In the genomic region with DNA sequence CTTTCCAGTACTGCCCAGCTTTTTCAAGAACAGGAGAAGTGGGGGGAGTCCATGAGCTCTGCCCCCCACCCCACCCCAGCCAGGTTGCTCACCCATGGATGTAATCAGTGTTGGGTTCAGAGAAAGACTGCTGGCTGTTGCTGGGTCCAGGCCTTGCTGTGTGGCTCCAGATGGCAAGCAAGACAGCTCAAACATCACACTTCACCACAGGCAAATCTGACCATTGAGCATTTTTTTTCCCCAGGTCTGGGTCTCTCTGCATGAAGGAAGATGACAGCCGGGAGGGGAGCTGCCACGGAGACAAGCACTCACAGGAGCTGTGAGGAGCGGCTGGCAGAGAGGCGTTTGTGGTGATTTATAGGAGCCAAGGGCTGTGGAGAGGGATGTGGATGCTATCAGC, we compare ENCODE assay signal across 18 mouse cellular contexts. TPM values are rescaled to one million over a fixed set of nuclear protein-coding genes. Genes with fewer than 3 reads are reported as not detected.
A peak's percentile ranks its signal among the peaks of the same experiment; 100 is the strongest.
DNase-seq lines count a peak whose midpoint lies in the region; ATAC-seq and TF ChIP-seq lines count a peak whose summit lies in the region.
"Had no signal": no experiment of that assay in that cellular context is flagged by ENCODE, and none has a peak within 500 bp of the region (broad histone marks: within the 10 kb centered on the region; RNA-seq: fewer than 3 reads in every experiment).

No protein-coding gene starts in this region.

- H3K9me3 ChIP-seq in forebrain, postnatal 0 days (ENCODE audit: low read length), result no peaks in the 10 kb centered on the region
- no peaks in the 10 kb centered on the region for H3K9me3 ChIP-seq in forebrain, embryonic 15.5 days
- no peaks in the 10 kb centered on the region for H3K9me3 ChIP-seq in hindbrain, embryonic 12.5 days (replicated peaks)
- H3K9me3 ChIP-seq in midbrain, embryonic 10.5 days (replicated peaks), result no peaks in the 10 kb centered on the region
- H3K9me3 ChIP-seq in neural tube, embryonic 12.5 days, result no peaks in the 10 kb centered on the region
- no peaks in the 10 kb centered on the region for H3K9me3 ChIP-seq in liver, postnatal 0 days (ENCODE audit: low read length)
- H3K9me3 ChIP-seq: embryonic facial prominence, embryonic 12.5 days; heart, embryonic 12.5 days; kidney, embryonic 15.5 days; liver, embryonic 12.5 days; lung, embryonic 15.5 days had no signal

- no peak for TF ChIP-seq EP300 in liver, postnatal 0 days (IDR thresholded peaks at IDR 0.05; ENCODE audit: low read depth)

- H3K36me3 ChIP-seq in forebrain, postnatal 0 days (ENCODE audit: insufficient read depth), result no peaks in the 10 kb centered on the region
- no peaks in the 10 kb centered on the region for H3K36me3 ChIP-seq in forebrain, embryonic 15.5 days
- H3K36me3 ChIP-seq in hindbrain, embryonic 12.5 days, result no peaks in the 10 kb centered on the region
- peaks cover 12% of the 10 kb centered on the region for H3K36me3 ChIP-seq in midbrain, embryonic 10.5 days
- no peaks in the 10 kb centered on the region for H3K36me3 ChIP-seq in neural tube, embryonic 12.5 days
- H3K36me3 ChIP-seq in liver, postnatal 0 days (replicated peaks; ENCODE audit: insufficient read depth, low read length), result no peaks in the 10 kb centered on the region
- H3K36me3 ChIP-seq: embryonic facial prominence, embryonic 12.5 days; heart, embryonic 12.5 days; kidney, embryonic 15.5 days; liver, embryonic 12.5 days; lung, embryonic 15.5 days had no signal

- H3K4me2 ChIP-seq in forebrain, postnatal 0 days (ENCODE audit: low read depth), result peak overlapping the region; percentile 24; the same call in 1 of the 2 replicates
- no peak overlapping the region; the same call in 1 of the 2 replicates for H3K4me2 ChIP-seq in forebrain, embryonic 15.5 days (replicated peaks)
- H3K4me2 ChIP-seq in hindbrain, embryonic 12.5 days (replicated peaks), result peak overlapping the region; percentile 69
- H3K4me2 ChIP-seq in neural tube, embryonic 12.5 days (replicated peaks), result peak overlapping the region; percentile 75
- H3K4me2 ChIP-seq in liver, postnatal 0 days (ENCODE audit: low read depth, low read length), result no peak overlapping the region
- H3K4me2 ChIP-seq: embryonic facial prominence, embryonic 12.5 days; heart, embryonic 12.5 days; kidney, embryonic 15.5 days; liver, embryonic 12.5 days; lung, embryonic 15.5 days had no signal

- no peak overlapping the region for H3K9ac ChIP-seq in forebrain, postnatal 0 days
- H3K9ac ChIP-seq in forebrain, embryonic 15.5 days (replicated peaks), result no peak overlapping the region
- peak overlapping the region; percentile 39; the same call in 1 of the 2 replicates for H3K9ac ChIP-seq in hindbrain, embryonic 12.5 days
- 0 out of 2 replicates have a peak overlapping the region, but pooled peaks have one; percentile 27 for H3K9ac ChIP-seq in neural tube, embryonic 12.5 days
- no peak overlapping the region for H3K9ac ChIP-seq in liver, postnatal 0 days (replicated peaks)
- H3K9ac ChIP-seq: embryonic facial prominence, embryonic 12.5 days; heart, embryonic 12.5 days; kidney, embryonic 15.5 days; liver, embryonic 12.5 days; lung, embryonic 15.5 days had no signal

- ATAC-seq in forebrain, postnatal 0 days, result no peak
- no peak for ATAC-seq in forebrain, embryonic 15.5 days (replicated peaks)
- no peak for ATAC-seq in hindbrain, embryonic 12.5 days (ENCODE audit: low FRiP score)
- no peak for ATAC-seq in neural tube, embryonic 12.5 days (ENCODE audit: low FRiP score, low read depth)
- ATAC-seq in liver, postnatal 0 days, result no peak
- ATAC-seq: intestine, embryonic 16.5 days; liver, embryonic 12.5 days had no signal

- H3K27me3 ChIP-seq in forebrain, postnatal 0 days (ENCODE audit: insufficient read depth, low read length), result peaks cover 4% of the 10 kb centered on the region
- H3K27me3 ChIP-seq in forebrain, embryonic 15.5 days, result peaks cover 47% of the 10 kb centered on the region
- peaks cover 12% of the 10 kb centered on the region; the same call in 1 of the 2 replicates for H3K27me3 ChIP-seq in hindbrain, embryonic 12.5 days
- H3K27me3 ChIP-seq in midbrain, embryonic 10.5 days (ENCODE audit: low read depth, poor library complexity, severe bottlenecking), result peaks cover 68% of the 10 kb centered on the region
- no peaks in the 10 kb centered on the region for H3K27me3 ChIP-seq in neural tube, embryonic 12.5 days (replicated peaks)
- H3K27me3 ChIP-seq in liver, postnatal 0 days (ENCODE audit: insufficient read depth, low read length), result peaks cover 38% of the 10 kb centered on the region

- H3K27ac ChIP-seq in forebrain, postnatal 0 days (ENCODE audit: low read depth, low read length), result no peak overlapping the region
- H3K27ac ChIP-seq in forebrain, embryonic 15.5 days (replicated peaks), result no peak overlapping the region
- H3K27ac ChIP-seq in hindbrain, embryonic 12.5 days, result peak overlapping the region; percentile 58
- peak overlapping the region; percentile 55; the same call in 1 of the 2 replicates for H3K27ac ChIP-seq in midbrain, embryonic 10.5 days (replicated peaks)
- H3K27ac ChIP-seq in neural tube, embryonic 12.5 days, result 0 out of 2 replicates have a peak overlapping the region, but pooled peaks have one; percentile 33
- H3K27ac ChIP-seq in liver, postnatal 0 days (ENCODE audit: low read depth), result no peak overlapping the region
- H3K27ac ChIP-seq: embryonic facial prominence, embryonic 12.5 days; kidney, embryonic 15.5 days; liver, embryonic 12.5 days; lung, embryonic 15.5 days; macrophage had no signal

- no peak for DNase-seq in forebrain, postnatal 0 days
- DNase-seq in midbrain, embryonic 10.5 days (ENCODE audit: low spot score), result no peak
- no peak for DNase-seq in liver, postnatal 0 days
- no peak for DNase-seq in thymus, postnatal 25 days
- no peak for DNase-seq in layer of hippocampus, adult 8-10 months (ENCODE audit: low spot score in 2 of 2)
- DNase-seq: cerebellum, adult 11 months; heart, postnatal 36 days; right cerebral cortex, postnatal 14 days had no signal

- TF ChIP-seq CTCF in forebrain, postnatal 0 days (IDR thresholded peaks at IDR 0.05; ENCODE audit: low read depth), result no peak
- no peak for TF ChIP-seq CTCF in liver, postnatal 0 days (IDR thresholded peaks at IDR 0.05; ENCODE audit: low read depth)

- H3K4me1 ChIP-seq in forebrain, postnatal 0 days (ENCODE audit: insufficient read depth), result peaks cover 26% of the 10 kb centered on the region
- peaks cover 40% of the 10 kb centered on the region for H3K4me1 ChIP-seq in forebrain, embryonic 15.5 days
- peaks cover 79% of the 10 kb centered on the region for H3K4me1 ChIP-seq in hindbrain, embryonic 12.5 days
- peaks cover 97% of the 10 kb centered on the region for H3K4me1 ChIP-seq in midbrain, embryonic 10.5 days
- peaks cover 79% of the 10 kb centered on the region for H3K4me1 ChIP-seq in neural tube, embryonic 12.5 days
- H3K4me1 ChIP-seq in liver, postnatal 0 days (ENCODE audit: insufficient read depth), result no peaks in the 10 kb centered on the region
- H3K4me1 ChIP-seq: liver, embryonic 12.5 days had no signal

- 36% methylated on average over 4 of the region's 4 CpGs for WGBS in forebrain, postnatal 0 days
- 46% methylated on average over 4 of the region's 4 CpGs for WGBS in forebrain, embryonic 15.5 days
- 37% methylated on average over 4 of the region's 4 CpGs for WGBS in hindbrain, embryonic 12.5 days
- 65% methylated on average over 4 of the region's 4 CpGs for WGBS in midbrain, embryonic 10.5 days
- WGBS in neural tube, embryonic 12.5 days, result 12% methylated on average over 4 of the region's 4 CpGs
- WGBS in liver, postnatal 0 days (ENCODE audit: insufficient replicate concordance), result 54% methylated on average over 4 of the region's 4 CpGs

- no peak overlapping the region for H3K4me3 ChIP-seq in forebrain, postnatal 0 days (ENCODE audit: low read depth, low read length)
- H3K4me3 ChIP-seq in forebrain, embryonic 15.5 days, result no peak overlapping the region
- H3K4me3 ChIP-seq in hindbrain, embryonic 12.5 days, result 0 out of 2 replicates have a peak overlapping the region, but pooled peaks have one; percentile 11
- peak overlapping the region; percentile 74; the same call in 1 of the 2 replicates for H3K4me3 ChIP-seq in midbrain, embryonic 10.5 days
- peak overlapping the region; percentile 2; the same call in 1 of the 2 replicates for H3K4me3 ChIP-seq in neural tube, embryonic 12.5 days
- H3K4me3 ChIP-seq in liver, postnatal 0 days (ENCODE audit: low read depth, low read length), result no peak overlapping the region
- H3K4me3 ChIP-seq: embryonic facial prominence, embryonic 12.5 days; heart, embryonic 12.5 days; kidney, embryonic 15.5 days; liver, embryonic 12.5 days; lung, embryonic 15.5 days had no signal

RNA-seq across cellular contexts. Expression of a gene that starts 55.0 kb away (rescaled TPM):
- 44.0 and 46.9 TPM in 2 replicates for total RNA-seq in forebrain, postnatal 0 days (2014; rRNA removed)
- 8.5 and 16.3 TPM in 2 replicates for polyA plus RNA-seq in forebrain, postnatal 0 days (2015; fragmentation: Nextera tagmentation; extraction: Ambion mirVana)
- 24.6 and 27.3 TPM in 2 replicates for polyA plus RNA-seq in forebrain, embryonic 15.5 days (2015; fragmentation: Nextera tagmentation; extraction: Ambion mirVana)
- polyA plus RNA-seq in hindbrain, embryonic 12.5 days (2016; fragmentation: Nextera tagmentation; extraction: Ambion mirVana), result 24.1 and 25.8 TPM in 2 replicates
- polyA plus RNA-seq in midbrain, embryonic 10.5 days (2016; fragmentation: Nextera tagmentation; extraction: Ambion mirVana), result 13.7 and 19.4 TPM in 2 replicates
- polyA plus RNA-seq in neural tube, embryonic 12.5 days (2016; fragmentation: Nextera tagmentation; extraction: Ambion mirVana), result 25.2 and 28.5 TPM in 2 replicates
- polyA plus RNA-seq in liver, postnatal 0 days (2015; fragmentation: Nextera tagmentation; extraction: Ambion mirVana), result 2.7 and 3.3 TPM in 2 replicates
- total RNA-seq in layer of hippocampus, adult 8-10 months (2022), result 100 to 1,000 TPM in 2 of 4 experiments, 10 to 100 TPM in 2; 87.2 to 113 (median 96.0) TPM

Comparison
In these comparisons a context has a peak if more than half of its experiments do, and no peak if none do; other contexts are left out.
1. H3K4me2 ChIP-seq: peak in forebrain, postnatal 0 days (single experiment), hindbrain, embryonic 12.5 days (single experiment) and neural tube, embryonic 12.5 days (single experiment); none in forebrain, embryonic 15.5 days (single experiment) and liver, postnatal 0 days (single experiment).
2. H3K27ac ChIP-seq: peak in hindbrain, embryonic 12.5 days (single experiment), midbrain, embryonic 10.5 days (single experiment) and neural tube, embryonic 12.5 days (single experiment); none in forebrain, postnatal 0 days (single experiment), forebrain, embryonic 15.5 days (single experiment) and liver, postnatal 0 days (single experiment).
3. H3K4me3 ChIP-seq: peak in hindbrain, embryonic 12.5 days (single experiment), midbrain, embryonic 10.5 days (single experiment) and neural tube, embryonic 12.5 days (single experiment); none in forebrain, postnatal 0 days (single experiment), forebrain, embryonic 15.5 days (single experiment) and liver, postnatal 0 days (single experiment).
4. H3K9ac ChIP-seq: peak in hindbrain, embryonic 12.5 days (single experiment) and neural tube, embryonic 12.5 days (single experiment); none in forebrain, postnatal 0 days (single experiment), forebrain, embryonic 15.5 days (single experiment) and liver, postnatal 0 days (single experiment).